Mouse (Mus musculus) monocyte, adult 2 months (primary cell): ENCODE measurements around the gene Ormdl1.
"Not testable (repeated sequence)": the region's sequence is repeated elsewhere in the genome, so short reads cannot be mapped to it uniquely, and the experiment has no call there.

Experiments used
- DNase-seq, 2 experiments: peaks; one replicate each; pipeline ENCODE4 v3.0.0; 2022; ENCODE audit warnings: low spot score in 2 of 2, low read depth in 1 of 2

Gene Ormdl1

DNA sequence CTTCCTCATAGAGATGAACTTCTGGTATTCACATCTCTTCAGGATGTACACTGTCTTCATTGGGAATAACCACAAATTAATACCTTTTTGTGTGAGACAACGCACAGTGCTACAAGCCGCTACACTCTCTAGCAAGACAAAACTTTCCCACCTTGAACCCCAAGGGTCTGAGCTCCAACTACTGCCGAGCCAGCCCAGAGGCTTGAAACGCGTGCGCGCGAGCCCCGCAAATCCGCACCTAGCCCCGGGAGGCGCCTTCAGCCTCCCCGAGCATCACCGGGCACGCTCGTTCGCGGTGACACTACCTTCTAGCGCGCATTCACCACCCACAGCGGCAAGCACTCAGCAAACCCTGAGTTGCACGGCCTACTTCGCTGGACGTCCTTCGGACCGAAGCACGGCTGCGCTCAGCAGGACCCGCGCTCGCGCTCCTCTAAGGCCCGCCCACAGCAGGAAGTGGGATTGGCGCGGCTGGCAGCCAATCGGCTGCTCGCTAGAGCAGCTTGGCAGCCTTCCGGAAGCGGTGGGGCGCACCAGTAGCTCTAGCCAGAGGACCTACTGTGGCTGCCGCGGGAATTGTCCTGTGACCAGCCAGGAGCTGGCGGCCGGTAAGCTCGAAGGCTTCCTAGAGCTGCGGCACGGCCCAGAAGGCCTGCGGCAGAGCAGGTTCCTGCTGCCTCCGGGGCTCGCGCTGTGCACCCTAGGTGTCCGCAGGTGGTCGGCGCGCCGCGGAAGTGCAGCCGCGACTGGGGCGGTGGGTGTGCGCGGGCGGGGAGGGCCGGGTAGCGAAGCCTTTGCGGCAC is at the start of gene Ormdl1, which contains the start of the genes Pms1 and Gm28778:
TSS of gene Ormdl1 (plus strand) at position 515 of the 803 bp plus-strand sequence.
TSS of gene Pms1 (minus strand) at position 438 of the 803 bp plus-strand sequence.
TSS of gene Gm28778 (plus strand) at position 531 of the 803 bp plus-strand sequence.
- peak; percentile 74 to 82 for DNase-seq

DNA sequence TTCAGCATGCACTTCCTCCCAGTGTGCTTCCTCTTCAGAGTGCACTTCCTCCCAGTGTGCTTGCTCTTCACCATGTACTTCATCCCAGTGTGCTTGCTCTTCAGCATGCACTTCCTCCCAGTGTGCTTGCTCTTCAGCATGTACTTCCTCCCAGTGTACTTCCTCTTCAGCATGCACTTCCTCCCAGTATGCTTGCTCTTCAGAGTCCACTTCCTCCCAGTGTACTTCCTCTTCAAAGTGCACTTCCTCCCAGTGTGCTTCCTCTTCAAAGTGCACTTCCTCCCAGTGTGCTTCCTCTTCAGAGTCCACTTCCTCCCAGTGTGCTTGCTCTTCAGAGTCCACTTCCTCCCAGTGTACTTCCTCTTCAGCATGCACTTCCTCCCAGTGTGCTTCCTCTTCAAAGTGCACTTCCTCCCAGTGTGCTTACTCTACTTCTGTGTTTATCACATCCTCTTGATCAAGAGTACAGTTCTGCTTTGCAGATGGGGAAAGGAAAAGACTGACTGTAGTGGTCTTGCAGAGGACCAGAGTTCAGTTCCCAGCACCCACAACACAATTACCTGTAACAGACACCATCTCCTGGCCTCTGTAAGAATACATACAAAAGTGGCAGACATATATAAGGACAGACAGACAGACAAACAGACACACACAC is 31.8 kb upstream of the Ormdl1 start:
- not testable (repeated sequence) for DNase-seq

- no peak for DNase-seq
Measured at GRCm38 (mm10) chr1:53269901-53270300, 27.0 kb upstream of the Ormdl1 start.

- DNase-seq: no peak
Measured at GRCm38 (mm10) chr1:53272646-53273045, 24.2 kb upstream of the Ormdl1 start.

GRCm38 (mm10) chr1:53291197-53291596 is 5.7 kb upstream of the Ormdl1 start:
- no peak for DNase-seq

DNA sequence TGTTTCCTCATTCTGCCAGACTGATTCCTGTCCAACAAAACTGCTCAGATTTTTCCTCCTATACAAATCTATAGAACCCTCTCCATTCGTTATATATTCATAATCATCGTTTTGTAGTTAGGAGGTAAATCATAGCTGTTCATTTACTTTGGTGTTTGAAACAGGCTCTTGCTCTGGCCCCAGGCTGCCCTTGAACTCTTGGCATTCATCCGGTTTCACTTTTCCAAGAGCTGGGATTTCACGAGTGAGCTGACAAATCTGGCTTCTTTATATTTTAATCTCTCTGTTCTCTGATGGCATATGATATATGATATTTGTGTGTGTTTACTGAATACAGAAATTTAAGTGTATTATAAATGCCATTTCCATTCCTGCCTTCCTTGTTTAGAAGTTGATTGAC is 3.6 kb downstream of the Ormdl1 start:
- no peak for DNase-seq

GRCm38 (mm10) chr1:53312989-53313967 is 16.4 kb downstream of the Ormdl1 start, which contains the start of gene Osgepl1:
Gene Osgepl1, plus strand, starts transcription at chr1:53313624.
- DNase-seq: peak; percentile 14 to 59

- no peak for DNase-seq
Measured at GRCm38 (mm10) chr1:53321662-53322344, 24.9 kb downstream of the Ormdl1 start.

DNA sequence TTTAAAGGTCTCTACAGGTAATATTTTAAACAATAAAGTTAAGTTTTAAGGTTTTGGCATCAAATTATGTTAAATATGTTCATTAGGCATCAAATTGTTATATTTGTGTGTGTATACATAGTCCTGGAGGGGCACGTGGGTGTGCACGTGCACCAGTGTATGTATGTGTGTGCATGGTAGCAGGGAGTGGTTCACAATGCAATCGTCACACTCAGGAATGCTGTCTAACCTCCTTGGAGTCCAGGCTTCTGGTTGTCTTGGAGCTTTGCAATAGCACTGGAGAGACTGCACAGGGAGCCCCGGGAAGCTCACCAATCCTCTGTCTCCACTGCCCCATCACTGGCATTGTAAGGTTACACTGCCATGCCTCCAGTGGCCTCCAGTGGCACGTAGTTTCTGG is 26.4 kb downstream of the Ormdl1 start:
- no peak for DNase-seq

DNA sequence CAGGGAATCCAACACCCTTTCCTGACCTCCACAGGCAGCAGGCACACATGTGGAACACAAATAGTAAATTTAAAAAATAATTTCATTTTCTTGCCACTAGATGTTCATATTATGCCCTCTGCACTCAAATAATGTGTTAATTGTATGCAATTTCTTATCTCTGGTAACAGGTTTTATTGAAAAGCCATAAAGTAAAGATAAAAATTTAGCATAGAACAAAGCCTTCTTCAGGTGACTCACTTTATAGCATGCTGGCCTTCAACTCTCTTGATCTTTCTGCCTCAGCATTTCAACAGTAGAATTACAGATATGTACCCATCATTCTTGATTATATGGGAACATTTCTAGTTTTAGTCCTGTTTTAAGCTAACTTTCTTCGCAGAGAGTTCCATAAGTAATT is 27.4 kb downstream of the Ormdl1 start:
- DNase-seq: no peak

- DNase-seq: no peak
Measured at GRCm38 (mm10) chr1:53324827-53325494, 28.1 kb downstream of the Ormdl1 start.

- DNase-seq: not testable (repeated sequence)
Measured at GRCm38 (mm10) chr1:53333527-53333926, 36.6 kb downstream of the Ormdl1 start.

- no peak for DNase-seq
Measured at GRCm38 (mm10) chr1:53335465-53335864, 38.6 kb downstream of the Ormdl1 start.

DNA sequence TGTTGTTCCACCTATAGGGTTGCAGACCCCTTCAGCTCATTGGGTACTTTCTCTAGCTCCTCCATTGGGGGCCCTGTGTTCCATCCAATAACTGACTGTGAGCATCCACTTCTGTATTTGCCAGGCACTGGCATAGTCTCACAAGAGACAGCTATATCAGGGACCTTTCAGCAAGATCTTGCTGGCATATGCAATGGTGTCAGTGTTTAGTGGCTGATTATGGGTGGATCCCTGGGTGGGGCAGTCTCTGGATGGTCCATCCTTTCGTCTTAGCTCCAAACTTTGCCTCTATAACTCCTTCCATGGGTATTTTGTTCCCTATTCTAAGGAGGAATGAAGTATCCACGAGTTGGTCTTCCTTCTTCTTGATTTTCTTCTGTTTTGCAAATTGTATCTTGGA is 40.5 kb downstream of the Ormdl1 start:
- not testable (repeated sequence) for DNase-seq

GRCm38 (mm10) chr1:53341071-53341470 is 44.2 kb downstream of the Ormdl1 start:
- no peak for DNase-seq

- DNase-seq: peak; percentile 96 to 97
Measured at GRCm38 (mm10) chr1:53352327-53353261, 55.7 kb downstream of the Ormdl1 start, which contains the start of the genes Asdurf, Gm28551 and Asnsd1. Gene Asdurf, minus strand, starts transcription at chr1:53352619. Gene Gm28551, minus strand, starts transcription at chr1:53352667. Gene Asnsd1, minus strand, starts transcription at chr1:53352752.

GRCm38 (mm10) chr1:53358988-53359387 is 62.1 kb downstream of the Ormdl1 start:
- no peak for DNase-seq
